Mouse (Mus musculus): ENCODE measurements around the gene Npas1.

The Npas1 gene

DNA sequence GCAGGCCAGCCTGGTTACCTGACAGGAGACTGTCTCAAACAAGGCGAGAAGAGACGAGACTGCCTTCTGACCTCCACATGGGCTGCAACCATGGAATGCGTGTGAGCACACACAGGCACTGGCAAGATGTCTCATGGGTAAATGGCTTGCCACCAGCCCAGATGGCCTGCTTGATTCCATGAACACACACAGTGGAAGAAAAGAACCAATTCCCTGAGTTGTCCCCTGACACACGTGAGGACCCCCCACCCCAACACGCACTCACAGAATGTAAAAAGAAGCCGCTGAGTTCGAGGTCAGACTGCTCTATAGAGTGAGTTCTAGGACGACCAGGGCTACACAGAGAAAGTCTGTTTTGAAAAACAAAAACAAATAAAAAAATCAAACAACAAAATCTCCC lies at the start of gene Npas1:
TSS of gene Npas1 (minus strand) at position 101 of the 400 bp plus-strand sequence.
- no peak for DNase-seq (ENCODE audit: low read depth)

DNA sequence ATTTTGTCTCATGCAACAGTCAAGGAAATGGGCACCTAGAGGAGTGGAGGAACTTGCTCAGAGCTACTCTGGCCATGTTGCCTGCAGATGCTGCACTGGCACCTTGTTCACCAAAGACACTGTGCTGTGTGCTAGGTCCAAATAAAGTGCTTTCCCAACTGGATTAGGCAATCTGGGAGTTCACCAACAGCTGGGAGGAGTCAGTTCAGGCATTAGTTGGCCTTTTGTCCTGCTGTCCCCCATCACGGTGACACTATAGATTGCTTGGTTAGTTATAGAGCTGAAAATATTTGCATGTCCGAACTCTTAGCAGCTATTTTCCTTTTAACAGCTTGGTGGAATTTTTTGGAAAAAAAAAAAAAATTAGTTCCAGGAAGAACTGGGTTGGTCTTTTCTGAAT lies 48.5 kb upstream of the Npas1 start:
- DNase-seq (ENCODE audit: low read depth) = no peak

DNA sequence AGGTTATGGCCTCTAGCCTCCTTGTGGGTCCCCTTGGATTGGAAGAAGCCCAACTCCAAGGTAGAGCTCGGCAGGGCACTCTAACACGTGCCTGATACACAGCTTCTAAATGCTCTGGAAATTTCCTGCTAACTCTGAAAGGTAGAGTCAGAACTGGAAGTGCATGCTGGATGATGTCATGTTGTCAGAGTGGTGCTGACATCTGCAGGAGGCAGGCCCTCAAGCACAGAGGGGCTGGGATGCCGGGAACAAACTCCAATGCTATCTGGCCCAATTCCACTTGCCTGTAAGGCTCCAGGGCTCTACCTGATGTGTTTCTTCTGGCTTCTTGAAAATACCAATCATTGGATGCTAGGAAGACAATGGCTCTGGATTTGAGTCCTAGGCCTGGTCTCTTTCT lies 47.9 kb upstream of the Npas1 start:
- DNase-seq (ENCODE audit: low read depth) = no peak

DNA sequence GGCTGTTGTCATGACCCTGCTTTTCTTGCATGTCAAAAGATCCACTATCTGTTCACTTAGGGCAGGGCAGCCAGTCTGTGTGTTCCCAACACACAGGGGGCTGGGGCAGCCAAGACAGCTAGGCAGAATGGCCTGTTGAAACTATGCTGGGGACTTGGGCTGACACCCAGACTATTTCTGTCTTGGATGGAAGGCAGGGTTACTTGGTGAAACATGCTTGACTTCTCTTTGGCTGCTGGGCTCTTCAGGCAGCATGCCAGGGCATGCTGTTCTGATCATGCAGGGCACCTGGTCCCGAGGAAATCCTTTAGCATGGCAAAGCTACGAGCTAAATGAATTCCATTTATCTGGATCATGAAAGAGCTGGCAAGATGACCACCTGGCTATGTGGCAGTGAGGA lies 46.8 kb upstream of the Npas1 start:
- no peak for DNase-seq (ENCODE audit: low read depth)

DNA sequence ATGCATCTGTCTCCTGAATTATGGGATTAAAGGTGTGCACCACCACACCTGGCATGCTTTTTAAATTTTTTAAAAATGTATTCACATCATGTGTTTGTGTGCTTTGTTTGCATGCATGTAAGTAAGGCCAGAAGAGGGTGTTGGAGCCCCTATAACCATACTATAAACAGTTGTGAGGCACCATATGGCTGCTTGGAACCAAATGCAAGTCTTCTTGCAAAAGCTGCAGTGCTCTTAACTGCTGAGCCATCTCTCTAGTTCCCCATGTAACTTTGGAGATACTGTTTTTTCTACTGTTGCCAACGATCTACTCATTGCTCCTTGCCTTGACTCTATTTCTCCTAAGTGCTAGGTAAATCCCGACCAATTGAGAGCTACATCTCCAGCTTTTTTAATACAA lies 41.8 kb upstream of the Npas1 start:
- no peak for DNase-seq (ENCODE audit: low read depth)

DNA sequence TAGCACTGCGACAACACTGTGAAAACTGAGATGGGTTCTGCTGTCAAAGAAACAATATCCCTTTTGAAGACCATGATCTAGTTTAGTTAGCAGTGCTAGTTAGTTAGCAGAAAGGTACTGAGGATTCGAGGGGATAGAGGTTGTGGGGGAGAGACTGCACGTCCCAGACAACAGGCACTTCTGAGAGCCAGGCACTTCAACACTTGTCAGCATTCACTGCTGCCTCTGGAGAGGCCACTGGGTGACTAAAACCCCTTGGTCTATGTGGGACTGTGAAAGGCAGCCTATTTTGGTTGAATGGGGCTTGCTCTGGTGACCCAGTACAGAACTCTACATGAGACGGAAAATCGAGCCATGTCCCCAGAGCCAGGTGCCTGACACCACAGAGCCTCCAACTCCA lies 39.7 kb upstream of the Npas1 start:
- no peak for DNase-seq (ENCODE audit: low read depth)

DNA sequence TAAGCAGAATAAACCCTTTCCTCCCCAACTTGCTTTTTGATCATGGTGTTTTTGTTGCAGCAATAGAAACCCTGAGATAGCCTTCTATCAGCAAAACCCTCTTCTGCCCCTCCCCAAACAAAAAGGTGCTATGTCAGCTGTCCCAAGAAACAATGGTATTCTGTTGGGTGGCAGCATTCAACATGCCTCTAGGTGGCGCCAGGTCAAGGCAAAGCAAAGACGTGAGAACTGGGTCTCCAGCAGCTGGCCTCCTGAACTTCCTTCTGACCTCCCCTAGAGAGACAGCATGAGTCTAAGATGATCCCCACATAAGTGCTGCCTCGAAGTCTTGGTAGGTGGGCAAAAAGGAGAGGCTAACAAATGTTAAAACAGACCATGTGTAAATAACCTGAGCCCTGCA lies 29.8 kb upstream of the Npas1 start:
- DNase-seq (ENCODE audit: low read depth) = peak; percentile 70

DNA sequence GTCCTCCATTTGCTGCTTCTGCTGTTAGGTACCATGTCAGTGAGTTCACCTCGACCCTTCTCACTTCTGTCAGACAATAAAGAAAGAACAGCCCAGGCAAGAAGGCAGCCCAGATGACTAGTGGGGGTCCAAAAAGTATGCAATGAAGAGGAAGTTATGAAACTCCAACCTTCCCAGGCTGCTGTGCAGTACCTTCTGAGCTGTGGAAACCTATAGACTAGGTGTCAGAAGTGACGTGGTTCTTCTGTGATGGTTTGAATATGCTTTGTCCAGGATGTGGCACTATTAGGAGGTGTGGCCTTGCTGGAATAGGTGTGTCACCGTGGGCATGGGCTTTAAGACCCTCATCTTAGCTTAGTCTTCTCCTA lies 27.7 kb upstream of the Npas1 start:
- no peak for DNase-seq (ENCODE audit: low read depth)

DNA sequence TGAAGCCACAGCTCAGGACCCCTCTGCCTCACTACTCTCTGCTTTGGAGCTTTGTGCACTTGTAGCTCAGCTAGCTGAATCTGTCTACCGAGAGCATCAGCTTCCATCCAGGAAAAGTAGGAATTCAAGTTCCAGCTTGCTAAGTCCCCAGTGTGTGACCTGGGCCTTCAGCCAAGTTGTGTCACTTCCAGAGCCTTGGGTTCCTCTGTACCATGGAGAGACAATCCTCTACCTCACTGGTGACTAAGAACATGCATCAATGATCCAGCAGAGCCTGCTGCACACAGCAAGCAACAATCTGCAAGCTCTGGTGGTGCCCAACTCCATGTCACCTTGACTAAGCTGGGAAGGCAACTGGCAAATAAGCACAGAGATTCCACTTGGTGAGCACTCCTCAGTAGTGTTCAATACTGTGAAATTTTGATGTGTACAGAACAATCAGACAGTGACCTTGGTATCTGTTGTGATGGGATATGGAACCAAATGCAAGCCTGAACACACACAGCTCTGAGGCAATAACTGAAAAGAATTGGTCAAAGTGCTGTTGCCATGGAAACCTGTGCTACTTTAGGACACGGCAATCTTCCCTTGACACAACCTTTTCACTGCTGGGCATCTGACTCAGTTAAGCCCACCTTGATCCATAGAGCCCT lies 27.2 kb upstream of the Npas1 start:
- no peak for DNase-seq (ENCODE audit: low read depth)

DNA sequence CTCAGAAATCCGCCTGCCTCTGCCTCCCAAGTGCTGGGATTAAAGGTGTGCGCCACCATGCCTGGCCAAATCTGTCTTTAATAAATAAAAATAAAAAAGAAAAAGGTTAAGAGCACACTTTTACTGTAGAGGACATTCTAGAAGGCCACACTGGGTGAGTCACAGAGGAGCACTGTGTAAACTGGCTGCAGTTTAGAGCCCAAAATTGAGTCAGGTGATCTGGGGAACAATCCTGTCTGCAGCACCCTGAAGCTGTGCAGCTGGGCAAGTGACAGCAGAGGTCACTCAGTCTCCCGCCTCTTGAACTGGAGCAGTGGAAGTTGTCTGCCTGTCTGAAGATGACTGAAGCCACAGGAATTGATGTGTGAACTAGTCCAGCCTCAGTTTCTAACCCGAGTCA lies 24.0 kb upstream of the Npas1 start:
- DNase-seq (ENCODE audit: low read depth) = no peak

DNA sequence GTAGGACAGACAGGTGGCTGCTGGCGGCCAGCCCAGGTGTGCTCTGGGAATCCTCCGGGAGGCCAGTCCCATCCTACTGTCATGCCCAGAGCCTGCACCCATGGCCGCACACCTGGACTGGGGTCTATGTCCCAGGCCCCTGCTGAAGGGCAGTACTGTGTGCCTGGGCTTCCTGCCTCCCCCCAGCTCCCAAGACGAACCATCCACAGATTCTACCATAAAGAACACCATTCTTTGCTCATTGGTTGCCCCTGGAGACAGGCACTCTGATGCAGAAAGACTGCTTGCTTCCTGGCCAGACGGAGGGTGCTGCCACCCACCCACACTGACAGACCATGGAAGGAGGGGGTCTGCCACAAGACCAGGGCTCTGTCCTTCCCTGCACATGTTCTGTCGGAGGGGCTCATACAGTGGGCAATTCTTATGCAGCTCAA lies 22.2 kb upstream of the Npas1 start:
- no peak for DNase-seq (ENCODE audit: low read depth)

DNA sequence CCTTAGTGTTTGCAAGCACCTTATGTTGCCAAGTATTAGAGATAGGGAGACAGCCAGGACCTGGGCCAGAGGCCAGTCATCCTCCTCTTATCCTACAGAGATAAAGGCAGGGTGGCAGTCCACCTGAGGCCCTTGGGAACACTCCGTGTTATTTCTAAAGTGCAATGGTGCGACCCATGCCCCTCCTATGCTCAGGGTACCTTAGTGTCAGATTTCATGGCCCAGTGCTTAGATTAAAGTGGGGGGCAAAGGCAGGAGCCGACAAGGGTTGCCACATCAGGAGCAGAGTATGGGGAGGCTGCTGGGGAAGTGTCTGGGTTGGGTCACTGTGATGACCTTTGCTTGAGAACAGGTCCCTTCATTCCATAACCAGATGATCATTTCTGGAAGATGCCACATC lies 18.7 kb upstream of the Npas1 start:
- no peak for DNase-seq (ENCODE audit: low read depth)

DNA sequence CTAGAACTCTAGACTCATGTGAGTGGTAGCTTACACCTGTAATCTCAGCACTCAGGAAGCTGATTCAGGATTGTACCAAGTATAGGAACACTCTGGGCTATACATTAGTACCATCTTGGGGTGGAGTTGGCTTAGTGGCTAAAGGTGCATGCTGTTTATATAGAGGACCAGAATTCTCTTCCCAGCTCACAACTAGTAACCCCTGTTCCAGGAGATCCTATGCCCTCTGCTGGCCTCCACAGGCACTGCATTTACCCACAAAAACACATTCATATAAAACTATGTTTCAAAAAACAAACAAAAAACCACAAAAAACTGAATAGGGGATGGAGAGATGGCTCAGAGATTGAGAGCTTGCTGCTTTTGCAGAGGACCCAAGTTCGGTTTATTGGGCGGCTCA lies 15.8 kb upstream of the Npas1 start:
- peak; percentile 65 for DNase-seq (ENCODE audit: low read depth)

DNA sequence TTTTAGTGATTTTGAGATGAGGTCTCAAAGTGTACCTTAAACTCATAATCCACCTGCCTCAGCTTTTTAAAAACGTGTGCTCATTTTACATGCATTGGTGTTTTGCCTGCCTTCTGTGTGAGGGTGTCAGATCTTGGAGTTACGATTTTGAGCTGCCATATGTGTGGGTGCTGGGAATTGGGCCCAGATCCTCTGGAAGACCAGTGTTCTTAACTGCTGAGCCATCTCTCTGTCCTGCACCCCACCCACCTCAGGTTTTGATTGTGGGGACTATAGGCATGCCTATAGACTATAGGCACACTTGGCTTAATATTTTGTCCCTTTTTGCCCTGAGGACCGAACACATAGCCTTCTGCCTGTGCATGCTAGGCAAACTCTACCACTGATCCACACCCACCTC lies 14.7 kb upstream of the Npas1 start:
- DNase-seq (ENCODE audit: low read depth) = no peak

DNA sequence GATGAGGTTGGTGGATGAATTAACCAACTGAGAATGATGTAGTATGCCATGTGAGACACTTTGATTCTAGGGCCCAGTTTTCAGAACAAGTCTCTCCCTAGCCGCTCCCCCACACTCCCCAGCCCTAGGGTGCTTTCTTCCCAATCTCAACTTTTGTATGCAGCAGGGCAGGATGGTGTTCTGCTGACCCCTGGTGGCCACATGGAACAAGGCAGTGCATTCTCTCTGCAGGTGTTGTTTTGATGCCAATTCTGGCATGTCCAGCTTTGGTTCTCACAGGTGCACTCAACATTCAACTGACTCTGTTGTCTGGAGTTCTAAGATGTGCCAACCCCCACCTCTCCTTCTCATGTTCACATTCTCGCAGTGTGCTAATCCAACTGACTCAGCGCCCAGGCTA lies 14.2 kb upstream of the Npas1 start:
- DNase-seq (ENCODE audit: low read depth) = peak; percentile 82

DNA sequence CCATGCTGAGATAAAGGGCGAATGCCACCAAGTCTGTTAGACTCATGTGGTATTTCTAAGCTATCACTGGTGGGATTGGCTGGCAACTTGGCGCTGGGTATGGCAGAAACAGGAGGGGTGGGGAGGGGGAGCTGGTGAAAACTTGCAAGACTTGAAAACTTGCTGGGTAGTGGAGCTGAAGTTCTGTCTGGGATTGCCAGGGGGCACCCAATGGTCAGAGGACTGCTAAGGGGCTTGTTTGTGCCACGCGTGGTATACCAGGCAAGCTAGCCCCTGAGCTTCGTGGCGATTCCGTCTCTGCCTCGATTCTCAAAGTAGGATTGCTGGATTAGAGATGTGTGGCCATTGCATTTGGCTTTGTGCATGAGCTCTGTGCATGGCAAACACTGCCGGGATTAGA lies 12.4 kb upstream of the Npas1 start:
- DNase-seq (ENCODE audit: low read depth) = no peak

DNA sequence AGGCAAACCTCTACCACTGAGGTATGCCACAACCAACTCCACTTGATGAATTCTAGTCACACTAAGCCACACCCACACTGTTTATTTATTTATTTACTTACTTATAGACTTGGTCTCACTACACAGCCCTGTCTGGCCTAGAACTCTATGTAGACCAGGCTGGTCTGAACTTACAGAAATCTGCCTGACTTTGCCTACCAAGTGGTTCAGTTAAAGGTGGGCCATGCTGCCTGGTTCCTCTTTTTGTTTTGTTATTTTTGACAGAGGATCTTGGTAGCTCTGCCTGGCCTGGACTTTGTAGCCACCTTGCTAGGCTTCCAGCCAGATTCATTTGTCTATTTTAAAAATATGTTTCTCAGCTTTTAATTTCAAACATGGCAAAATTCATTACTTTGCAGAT lies 11.3 kb upstream of the Npas1 start:
- no peak for DNase-seq (ENCODE audit: low read depth)

DNA sequence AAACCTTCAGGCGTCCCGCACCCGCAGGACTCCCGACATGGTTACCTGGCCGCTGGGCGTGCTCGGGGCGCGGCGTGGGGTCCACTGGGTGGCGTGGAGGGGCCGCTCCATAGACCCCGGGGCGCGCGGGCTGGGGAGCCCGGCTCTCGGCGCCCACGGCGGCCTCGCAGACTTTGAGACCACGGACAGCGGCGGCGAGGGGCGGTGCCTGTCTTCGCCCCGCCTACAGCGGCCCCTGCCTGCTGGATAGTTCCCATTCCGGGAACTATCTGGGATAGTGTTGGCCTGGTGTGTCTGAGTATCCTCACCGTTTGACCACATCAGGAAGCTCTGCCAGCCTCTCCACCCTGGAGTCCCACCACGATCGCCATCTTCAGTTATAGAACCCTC lies 933 bp downstream of the Npas1 start:
- DNase-seq (ENCODE audit: low read depth) = no peak

DNA sequence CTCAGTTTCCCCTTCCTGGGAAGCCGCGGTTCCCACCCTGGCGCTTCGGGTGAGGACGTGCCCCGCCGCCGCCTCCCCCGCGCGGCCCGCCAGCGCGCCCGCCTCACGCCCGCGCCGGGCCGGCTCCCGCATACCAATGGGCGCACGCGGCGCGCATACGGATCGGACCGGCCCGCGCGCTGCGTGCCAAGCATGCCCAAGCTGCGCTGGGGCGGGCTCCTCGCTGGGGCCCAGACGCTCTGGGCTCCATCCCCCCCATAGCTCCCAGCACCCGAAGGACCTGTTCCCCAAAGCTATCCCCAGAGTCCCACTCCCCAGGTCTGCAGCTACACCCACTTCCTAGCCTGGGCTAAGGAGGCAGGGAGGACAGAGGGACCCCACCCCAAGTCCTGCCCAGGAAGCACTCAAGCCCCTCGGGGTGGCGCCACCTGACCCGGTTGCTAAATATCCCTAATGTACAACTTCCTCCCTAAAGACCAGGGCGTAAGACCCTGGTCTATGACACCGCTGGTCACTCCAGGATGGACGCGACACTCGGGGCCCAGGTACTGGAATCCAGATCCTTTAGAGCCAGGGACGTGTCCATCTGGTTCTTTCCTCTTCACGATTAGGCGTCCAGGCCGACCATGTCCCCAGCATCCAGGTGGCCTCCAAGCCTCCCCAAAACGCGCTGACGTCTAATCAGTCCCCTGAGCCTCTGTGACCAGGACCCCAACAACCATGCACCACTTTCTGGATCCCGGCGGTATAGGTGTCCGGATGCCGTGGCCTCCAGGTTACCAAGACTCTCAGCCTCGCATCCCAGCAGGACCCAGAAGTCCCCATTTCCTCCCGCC lies 1.5 kb downstream of the Npas1 start:
- no peak for DNase-seq (ENCODE audit: low read depth)

DNA sequence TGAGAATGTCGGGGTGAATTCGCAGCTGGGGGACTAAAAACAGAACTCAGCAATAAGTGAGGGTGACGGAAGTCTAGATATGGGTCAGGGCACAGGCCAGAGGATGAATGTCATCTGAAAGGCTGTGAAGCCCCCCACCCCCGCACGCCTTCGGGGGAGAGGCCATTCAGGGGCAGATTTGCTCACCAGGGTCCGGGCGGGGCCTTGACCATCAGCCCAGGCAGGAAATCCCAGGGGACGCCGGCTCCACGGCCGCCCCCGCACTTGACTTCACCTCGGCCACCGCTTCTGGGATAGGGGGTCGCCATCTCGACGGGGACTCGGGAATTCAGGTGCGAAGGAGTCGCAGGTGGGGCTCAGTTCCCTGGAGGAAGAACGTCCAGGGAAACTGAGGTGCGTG lies 2.2 kb downstream of the Npas1 start:
- no peak for DNase-seq (ENCODE audit: low read depth)

DNA sequence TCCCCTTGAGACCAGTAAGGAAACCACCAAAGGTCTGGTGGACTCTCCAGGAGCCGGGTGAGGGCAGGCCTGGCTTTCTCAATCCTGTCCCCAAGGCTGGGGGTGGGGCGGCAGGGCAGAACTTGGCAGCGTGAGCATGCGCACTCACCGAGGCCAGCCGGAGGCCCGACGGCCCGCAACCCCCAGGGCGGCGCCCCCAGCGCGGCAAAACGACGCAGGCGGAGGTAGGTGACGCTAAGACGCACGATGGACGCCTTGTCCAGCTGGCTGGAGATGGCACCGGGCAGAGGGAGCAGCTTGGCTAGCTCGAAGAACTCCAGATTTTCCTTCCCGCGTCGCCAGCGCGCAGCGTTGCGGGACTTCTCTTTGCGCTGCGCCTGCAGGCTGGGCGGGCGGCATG lies 3.1 kb downstream of the Npas1 start:
- no peak for DNase-seq (ENCODE audit: low read depth)

DNA sequence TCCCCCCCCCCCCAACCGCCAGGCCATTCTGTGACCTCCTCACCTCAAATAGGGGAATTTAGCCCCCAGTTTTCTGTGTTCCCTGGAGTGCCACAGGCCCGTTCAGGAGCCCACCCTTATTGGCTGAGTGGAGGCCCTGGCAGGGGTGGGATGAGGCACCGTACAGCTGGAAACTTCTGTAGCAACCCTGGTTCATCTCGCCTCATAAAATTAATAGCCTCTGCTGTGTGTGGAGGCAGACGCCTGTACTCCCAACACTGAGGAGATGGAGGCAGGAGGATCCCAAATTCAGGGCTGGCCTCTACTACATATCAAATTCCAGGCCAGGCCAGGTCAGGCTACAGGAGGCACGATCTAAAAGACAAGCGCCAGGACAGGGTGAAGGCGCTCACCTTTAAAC lies 3.7 kb downstream of the Npas1 start:
- no peak for DNase-seq (ENCODE audit: low read depth)

DNA sequence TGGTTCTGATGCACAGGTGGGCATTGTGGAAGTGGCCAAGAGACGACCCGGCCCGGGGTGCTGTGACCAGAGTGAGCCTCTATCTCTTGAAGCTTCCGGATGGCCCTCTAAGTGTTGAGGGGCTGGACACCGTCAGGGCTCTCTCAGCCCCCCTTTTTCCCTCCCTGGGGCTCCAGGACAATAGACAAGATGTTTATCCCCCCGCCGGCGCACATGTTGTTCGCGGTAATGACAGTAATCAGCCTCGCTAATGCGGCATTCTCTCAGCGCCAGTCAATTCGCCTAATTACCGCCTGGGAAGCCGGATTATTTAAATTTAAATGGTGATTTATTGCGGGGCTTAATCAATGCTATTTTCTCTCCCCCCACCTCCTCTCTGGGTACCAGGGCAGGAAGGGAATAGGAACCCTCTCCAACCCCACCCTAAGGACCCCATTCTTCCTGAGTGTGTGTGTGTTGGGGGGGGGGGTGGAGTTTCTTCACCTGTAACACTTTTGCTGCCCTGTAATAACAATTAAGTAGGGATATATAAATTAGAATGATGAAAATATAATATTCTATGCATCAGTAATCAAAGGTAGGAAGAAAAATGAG lies 5.3 kb downstream of the Npas1 start:
- no peak for DNase-seq (ENCODE audit: low read depth)

DNA sequence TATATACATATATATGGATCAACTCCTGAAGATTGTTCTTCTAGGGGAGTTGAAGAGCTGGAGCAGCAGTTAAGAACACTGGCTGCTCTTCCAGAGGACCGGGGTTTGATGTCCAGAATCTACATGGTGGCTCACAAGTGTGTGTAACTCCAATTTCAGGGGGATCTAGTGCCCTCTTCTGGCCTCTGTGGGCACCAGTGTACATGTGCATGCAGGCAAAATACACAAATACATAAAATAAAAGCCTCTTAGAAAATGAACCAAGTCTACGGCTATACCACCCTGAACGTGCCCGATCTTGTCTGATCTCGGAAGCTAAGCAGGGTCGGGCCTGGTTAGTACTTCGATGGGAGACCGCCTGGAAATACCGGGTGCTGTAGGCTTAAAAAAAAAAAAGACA lies 6.0 kb downstream of the Npas1 start:
- peak; percentile 41 for DNase-seq (ENCODE audit: low read depth)

Measured in naive thymus-derived CD4-positive, alpha-beta T cell, adult 2 months (primary cell).